Mouse (Mus musculus) heart, adult 2 months (tissue): ENCODE data around the gene Myo9a. TPM values are rescaled to one million over a fixed set of nuclear protein-coding genes. Genes with fewer than 3 reads are reported as not detected.
"Not testable (repeated sequence)": the region's sequence is repeated elsewhere in the genome, so short reads cannot be mapped to it uniquely, and the experiment has no call there.

Source experiments
- DNase-seq, 2 experiments: peaks; one replicate each; pipeline ENCODE4 v3.0.0; 2021
- H3K27ac ChIP-seq: fragments of 200-600 bp; 2 replicates; pipeline ENCODE4 v1.8.1; 2022
- H3K27me3 ChIP-seq: fragments of 200-500 bp; 2 replicates; pipeline ENCODE4 v1.6.1; 2012; ENCODE audit warnings: mild to moderate bottlenecking, low read length, inconsistent platforms, mixed read lengths; ENCODE audit not compliant: control insufficient read depth, insufficient read depth
- H3K36me3 ChIP-seq: fragments of 200-500 bp; 2 replicates; pipeline ENCODE4 v1.6.1; 2012; ENCODE audit warnings: low read length, inconsistent platforms; ENCODE audit not compliant: control insufficient read depth, insufficient read depth
- H3K4me1 ChIP-seq: fragments of 200-500 bp; 2 replicates; pipeline ENCODE4 v1.6.1; 2011; ENCODE audit warnings: low read length; ENCODE audit not compliant: control insufficient read depth, insufficient read depth
- H3K4me3 ChIP-seq: fragments of 200-600 bp; 2 replicates; pipeline ENCODE4 v1.8.1; 2022
- H3K79me2 ChIP-seq: fragments of 200-500 bp; replicated peaks from 2 replicates; pipeline ENCODE4 v1.6.1; 2012; ENCODE audit warnings: mild to moderate bottlenecking, inconsistent platforms, low read length, moderate library complexity, mixed read lengths; ENCODE audit not compliant: control insufficient read depth, insufficient read depth
- H3K9ac ChIP-seq: fragments of 200-500 bp; 2 replicates; pipeline ENCODE4 v1.6.1; 2012; ENCODE audit warnings: low read depth, mild to moderate bottlenecking, control low read depth, inconsistent platforms, low read length, mixed read lengths
- CTCF ChIP-seq: fragments of 200-600 bp; IDR thresholded peaks from 2 replicates; pipeline ENCODE4 v1.8.1; 2022; ENCODE audit warnings: antibody characterized with exemption, mild to moderate bottlenecking, moderate library complexity
- EP300 ChIP-seq: fragments of 200-500 bp; IDR thresholded peaks from 2 replicates; pipeline ENCODE4 v1.6.1; 2011; ENCODE audit warnings: low read depth, low read length, control low read depth; ENCODE audit not compliant: insufficient read depth
- POLR2A ChIP-seq: fragments of 200-500 bp; IDR thresholded peaks from 2 replicates; pipeline ENCODE4 v1.6.1; 2011; ENCODE audit warnings: mild to moderate bottlenecking, low read depth, low read length, control low read depth; ENCODE audit not compliant: insufficient read depth
- WGBS: fragments of 180-500 bp; shearing (Covaris S2); methylation state at CpG from one replicate; pipeline ENCODE4 v1.1.7; 2018; 5-methylcytosine and 5-hydroxymethylcytosine counted together
- intact Hi-C: fragments of 180-260 bp; cut with DNase I; formaldehyde crosslinking; loops from one replicate; pipeline ENCODE4 v1.15.1; 2025
- polyA plus RNA-seq: library from polyadenylated mRNA; depleted of rRNA; stranded (reverse); fragments of >200 nt; gene quantifications from 2 replicates; pipeline ENCODE4 v1.2.3, GENCODE M21; 2012
- total RNA-seq, 2 experiments: library from RNA; stranded (reverse); gene quantifications; 2 replicates each; pipeline ENCODE4 v1.2.3; 2021

The Myo9a gene
- total and polyA plus RNA-seq, 3 experiments: 1.9 to 13.1 (median 11.0) TPM

- H3K27me3 ChIP-seq: no peaks in the 10 kb centered on the region
- DNase-seq: no peak
- WGBS: 62% methylated on average over 3 of the region's 3 CpGs
- no peaks in the 10 kb centered on the region for H3K36me3 ChIP-seq
- H3K27ac ChIP-seq: no peak overlapping the region
- no peak overlapping the region for H3K4me3 ChIP-seq
- no peaks in the 10 kb centered on the region for H3K79me2 ChIP-seq
- intact Hi-C loops: no loop called here
- no peaks in the 10 kb centered on the region for H3K4me1 ChIP-seq
- TF ChIP-seq POLR2A (no peak), EP300 (no peak), CTCF (no peak)
- H3K9ac ChIP-seq: no peak overlapping the region
Observed at GRCm38 (mm10) chr9:59955199-59955598, 204.5 kb downstream of the Myo9a start.

DNA sequence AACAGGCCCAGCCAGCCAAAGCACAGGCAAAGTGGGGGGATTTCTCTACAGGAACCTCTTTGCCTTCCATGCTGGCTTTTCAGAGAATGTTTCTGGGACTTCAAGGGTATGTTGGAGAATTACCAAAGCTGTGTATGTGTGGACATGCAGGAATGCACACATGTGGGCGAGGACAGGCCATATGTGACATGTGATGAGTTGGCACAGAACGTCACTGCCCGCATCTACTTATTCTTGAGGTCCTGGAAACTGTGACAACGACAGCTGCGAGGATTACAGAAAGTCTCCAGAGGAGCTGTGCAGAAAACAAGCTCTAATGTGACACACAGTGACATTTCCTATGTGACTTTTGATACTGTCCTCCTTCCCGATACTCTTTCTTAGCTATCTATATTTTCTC lies 205.0 kb downstream of the Myo9a start:
- Histone ChIP-seq H3K27ac (no peak overlapping the region), H3K9ac (no peak overlapping the region)
- no peak for DNase-seq

DNA sequence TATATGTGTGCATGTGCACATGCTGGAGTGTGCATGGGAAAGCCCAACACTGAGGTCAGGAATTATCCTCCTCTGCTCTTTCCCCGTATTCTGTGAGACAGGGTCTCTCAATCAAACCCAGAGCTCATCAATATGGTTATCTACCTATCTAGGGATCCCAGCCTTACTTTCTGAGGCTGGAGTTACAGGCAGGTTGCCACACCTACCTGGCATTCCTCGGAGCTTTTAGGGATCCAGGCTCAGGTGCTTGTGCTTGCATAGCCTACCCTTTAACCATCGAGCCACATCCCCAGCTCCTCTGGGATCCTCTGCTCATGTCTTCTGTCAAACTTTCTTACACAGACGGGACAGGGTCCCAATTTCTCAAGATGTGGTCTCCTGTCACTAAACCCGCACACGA lies 205.8 kb downstream of the Myo9a start:
- no peaks in the 10 kb centered on the region for H3K79me2 ChIP-seq
- H3K9ac ChIP-seq: no peak overlapping the region
- H3K4me3 ChIP-seq: no peak overlapping the region
- intact Hi-C loops: no loop called here
- H3K4me1 ChIP-seq: no peaks in the 10 kb centered on the region
- WGBS: 52% methylated on average over 6 of the region's 6 CpGs
- no peaks in the 10 kb centered on the region for H3K27me3 ChIP-seq
- no peaks in the 10 kb centered on the region for H3K36me3 ChIP-seq
- H3K27ac ChIP-seq: no peak overlapping the region
- DNase-seq: no peak
- TF ChIP-seq CTCF: no peak
- no peak for TF ChIP-seq POLR2A
- TF ChIP-seq EP300: no peak

More for the DNA sequence above, 205.0 kb downstream of the Myo9a start:
- 54% methylated on average over 6 of the region's 6 CpGs for WGBS
- H3K4me3 ChIP-seq: no peak overlapping the region
- intact Hi-C loops: no loop called here
- no peaks in the 10 kb centered on the region for H3K4me1 ChIP-seq
- no peaks in the 10 kb centered on the region for H3K36me3 ChIP-seq
- H3K27me3 ChIP-seq: no peaks in the 10 kb centered on the region
- no peaks in the 10 kb centered on the region for H3K79me2 ChIP-seq
- no peak for TF ChIP-seq EP300

DNA sequence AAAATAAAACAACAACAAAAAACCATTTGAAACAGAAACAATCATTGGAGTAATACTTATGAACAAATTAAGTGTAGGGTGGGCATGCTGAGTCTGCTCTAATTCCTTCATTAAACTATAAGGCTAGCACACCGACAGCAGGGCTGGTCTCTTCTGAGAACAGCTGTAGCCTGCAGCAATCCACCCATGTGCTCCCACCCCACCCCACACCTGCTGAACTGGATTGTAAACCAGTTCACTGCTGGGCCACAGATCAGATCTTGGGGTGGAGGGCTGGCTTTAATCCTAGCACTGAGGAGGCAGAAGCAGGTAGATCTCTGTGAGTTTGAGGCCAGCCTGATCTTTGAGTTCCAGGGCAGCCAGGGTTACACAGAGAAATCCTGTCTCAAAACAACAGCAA lies 207.4 kb downstream of the Myo9a start:
- H3K9ac ChIP-seq, H3K27me3 ChIP-seq, DNase-seq, H3K36me3 ChIP-seq, H3K4me1 ChIP-seq, H3K4me3 ChIP-seq, H3K79me2 ChIP-seq, intact Hi-C loops, H3K27ac ChIP-seq: not testable (repeated sequence)
- 86% methylated on average over 1 of the region's 1 CpGs for WGBS

DNA sequence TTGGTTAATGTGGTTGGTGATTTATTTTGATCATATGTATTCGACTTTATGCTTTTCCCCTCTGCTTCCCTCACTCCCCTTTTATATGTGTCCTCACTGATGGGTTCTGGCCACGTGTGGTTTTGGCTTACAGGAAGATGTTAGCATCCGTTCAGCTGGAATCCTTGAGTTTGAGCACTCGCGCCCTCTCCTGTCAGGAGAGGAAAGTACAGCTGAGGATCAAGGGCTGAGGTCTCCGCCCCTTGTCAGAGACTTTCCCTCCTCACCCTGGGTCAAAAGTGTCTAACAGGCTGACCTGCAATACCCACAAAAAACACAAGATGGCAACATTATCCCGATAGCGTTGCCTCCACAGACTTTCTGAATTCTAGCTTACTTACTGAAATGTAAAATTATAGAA lies 208.6 kb downstream of the Myo9a start:
- TF ChIP-seq POLR2A (no peak), EP300 (0 out of 2 replicates have a peak, but pooled peaks have one; percentile 55), CTCF (peak; percentile 95)
- Histone ChIP-seq H3K4me1 (no peaks in the 10 kb centered on the region), H3K4me3 (no peak overlapping the region), H3K36me3 (no peaks in the 10 kb centered on the region), H3K9ac (no peak overlapping the region), H3K27me3 (no peaks in the 10 kb centered on the region), H3K79me2 (no peaks in the 10 kb centered on the region), H3K27ac (no peak overlapping the region)
- WGBS: under 1% methylated on average over 8 of the region's 8 CpGs
- intact Hi-C loops: no loop called here
- peak; percentile 74 to 78 for DNase-seq

DNA sequence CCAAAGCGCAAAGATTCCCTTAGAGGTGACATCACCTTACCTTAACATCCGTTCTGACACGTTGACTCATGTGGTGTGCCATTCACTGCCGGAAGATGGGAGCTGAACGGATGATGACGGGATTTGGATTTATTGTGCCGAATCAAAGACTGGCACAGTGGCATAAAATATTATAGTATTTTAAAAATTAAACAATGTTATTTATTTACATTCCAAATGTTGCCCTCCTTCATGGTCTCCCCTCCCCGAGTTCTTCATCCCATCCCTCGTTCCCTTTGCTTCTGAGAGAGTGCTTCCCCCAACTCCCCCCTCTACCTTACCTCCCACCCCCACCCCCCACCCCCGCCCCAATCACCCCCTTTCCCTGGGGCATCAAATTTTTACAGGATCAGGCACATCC lies 209.9 kb downstream of the Myo9a start, which contains the start of gene Nr2e3:
Gene Nr2e3 (minus strand): TSS at position 101 of the 400 bp plus-strand sequence.
- no peak for DNase-seq
- TF ChIP-seq EP300: no peak
- no peak for TF ChIP-seq CTCF
- no peak for TF ChIP-seq POLR2A
- Histone ChIP-seq H3K79me2 (no peaks in the 10 kb centered on the region), H3K27ac (no peak within 1 kb of the TSS), H3K9ac (no peak within 1 kb of the TSS), H3K27me3 (no peaks in the 10 kb centered on the region), H3K36me3 (no peaks in the 10 kb centered on the region), H3K4me3 (no peak within 1 kb of the TSS), H3K4me1 (no peaks in the 10 kb centered on the region)
- WGBS: 84% methylated on average over 10 of the region's 10 CpGs
- intact Hi-C loops: no loop called here
